Mouse (Mus musculus) lung, postnatal 0 days (tissue): ENCODE measurements around the gene Bckdhb.

Experiments used
- CTCF ChIP-seq: IDR thresholded peaks from 2 replicates; pipeline ENCODE4 v1.5.1; 2016; ENCODE audit warnings: antibody characterized with exemption, mild to moderate bottlenecking
- EP300 ChIP-seq: IDR thresholded peaks from 2 replicates; pipeline ENCODE4 v1.6.1; 2016; ENCODE audit warnings: antibody characterized with exemption, mild to moderate bottlenecking, control low read depth

DNA sequence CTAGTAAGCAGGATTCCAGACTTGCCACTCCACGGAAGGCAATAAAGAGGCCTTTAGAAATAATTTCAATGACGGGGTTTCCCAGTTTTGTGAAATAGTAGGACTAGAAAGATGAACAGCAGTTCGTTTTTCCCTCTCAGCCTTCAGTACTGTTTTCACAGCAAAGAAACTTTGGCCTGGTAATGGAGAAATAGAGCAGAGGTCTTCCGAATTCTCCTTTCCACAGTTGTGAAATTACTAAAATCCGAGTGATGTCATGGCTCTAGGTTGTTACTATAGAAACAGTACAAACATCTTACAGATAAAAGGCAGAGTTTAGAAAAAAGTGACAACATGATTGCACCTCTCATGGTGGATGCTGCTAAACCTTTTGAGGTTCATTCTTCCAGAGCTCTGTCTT lies 1.4 kb downstream of the Bckdhb start:
- TF ChIP-seq CTCF (no peak), EP300 (no peak)
